14 mouse cellular contexts compared by ENCODE assay signal in genomic region chr2:30920216-30920615, GRCm38 (mm10). TPM values are rescaled to one million over a fixed set of nuclear protein-coding genes. Genes with fewer than 3 reads are reported as not detected.
DNase-seq lines count a peak whose midpoint lies in the region; ATAC-seq and TF ChIP-seq lines count a peak whose summit lies in the region.
"Had no signal": no experiment of that assay in that cellular context is flagged by ENCODE, and none has a peak within 500 bp of the region (broad histone marks: within the 10 kb centered on the region; RNA-seq: fewer than 3 reads in every experiment).

No protein-coding gene starts in this region.

- no peaks in the 10 kb centered on the region for H3K27me3 ChIP-seq in limb, embryonic 15.5 days
- H3K27me3 ChIP-seq in limb, embryonic 10.5 days (ENCODE audit: low read depth, poor library complexity, severe bottlenecking): no peaks in the 10 kb centered on the region
- H3K27me3 ChIP-seq in C2C12 (ENCODE audit: control insufficient read depth, insufficient read depth, insufficient read length): no peaks in the 10 kb centered on the region
- H3K27me3 ChIP-seq: hindbrain, embryonic 15.5 days had no signal

- no peaks in the 10 kb centered on the region for H3K79me3 ChIP-seq in C2C12 (ENCODE audit: low read depth)

- no peaks in the 10 kb centered on the region for H3K9me3 ChIP-seq in limb, embryonic 15.5 days
- no peaks in the 10 kb centered on the region for H3K9me3 ChIP-seq in limb, embryonic 10.5 days (replicated peaks)
- H3K9me3 ChIP-seq: G1E; hindbrain, embryonic 15.5 days had no signal

- no peak overlapping the region for H3ac ChIP-seq in C2C12 (ENCODE audit: control insufficient read depth, insufficient read length, low read depth)

- no peak overlapping the region for H3K4me3 ChIP-seq in limb, embryonic 15.5 days
- H3K4me3 ChIP-seq in limb, embryonic 10.5 days: no peak overlapping the region
- H3K4me3 ChIP-seq in C2C12 (ENCODE audit: insufficient read depth, poor library complexity, severe bottlenecking): no peak overlapping the region
- H3K4me3 ChIP-seq: hindbrain, embryonic 15.5 days had no signal

- H3K27ac ChIP-seq in limb, embryonic 15.5 days: 0 out of 2 replicates have a peak overlapping the region, but pooled peaks have one; percentile 27
- H3K27ac ChIP-seq in limb, embryonic 10.5 days: no peak overlapping the region
- H3K27ac ChIP-seq: hindbrain, embryonic 15.5 days; kidney, postnatal 0 days had no signal

- no peak overlapping the region for H3K9ac ChIP-seq in limb, embryonic 15.5 days
- H3K9ac ChIP-seq: hindbrain, embryonic 15.5 days had no signal

- no peak overlapping the region for H3K4me2 ChIP-seq in limb, embryonic 15.5 days
- H3K4me2 ChIP-seq: hindbrain, embryonic 15.5 days had no signal

- no peaks in the 10 kb centered on the region for H3K79me2 ChIP-seq in C2C12 (ENCODE audit: control insufficient read depth, insufficient read depth)

- TF ChIP-seq CTCF in C2C12 (IDR thresholded peaks at IDR 0.05; ENCODE audit: control insufficient read depth, insufficient read depth, insufficient read length): no peak

- ATAC-seq in limb, embryonic 15.5 days (ENCODE audit: insufficient number of reproducible peaks, low FRiP score, low TSS enrichment, low read depth): no peak; the same call in 1 of the 2 replicates
- no peak for ATAC-seq in erythroid progenitor cell, adult 5-6 weeks (replicated peaks; ENCODE audit: low FRiP score, poor library complexity, severe bottlenecking)

- 58% methylated on average over 7 of the region's 7 CpGs for WGBS in limb, embryonic 15.5 days
- 88% methylated on average over 7 of the region's 7 CpGs for WGBS in limb, embryonic 10.5 days

- DNase-seq in limb, embryonic 10.5 days (ENCODE audit: low spot score): no peak
- peak; percentile 81 for DNase-seq in NIH3T3 (ENCODE audit: low read depth)
- peak; percentile 24 to 29 for DNase-seq in left cerebral cortex, postnatal 36 days (ENCODE audit: low spot score in 2 of 2)
- no peak for DNase-seq in cerebellum, postnatal 14 days
- DNase-seq: cerebellum, postnatal 10 days; midbrain, embryonic 14.5 days; thymus, postnatal 25 days had no signal

- no peaks in the 10 kb centered on the region for H3K36me3 ChIP-seq in limb, embryonic 15.5 days
- H3K36me3 ChIP-seq in limb, embryonic 10.5 days: no peaks in the 10 kb centered on the region
- no peaks in the 10 kb centered on the region for H3K36me3 ChIP-seq in C2C12 (ENCODE audit: control insufficient read depth, insufficient read depth)
- H3K36me3 ChIP-seq: G1E; hindbrain, embryonic 15.5 days had no signal

- intact Hi-C loops in left cerebral cortex, postnatal 36 days (cut with DNase I): no loop called here

- peaks cover 22% of the 10 kb centered on the region for H3K4me1 ChIP-seq in limb, embryonic 15.5 days
- peaks cover 18% of the 10 kb centered on the region for H3K4me1 ChIP-seq in limb, embryonic 10.5 days

TF ChIP-seq in C2C12, 6 proteins besides CTCF, POLR2A, EP300 and RAD21:
- TF ChIP-seq FOSL1 (IDR thresholded peaks at IDR 0.05; ENCODE audit: insufficient read depth, low read length, poor library complexity, severe bottlenecking) (peak; percentile 86), USF1 (IDR thresholded peaks at IDR 0.05; ENCODE audit: low read depth) (peak; percentile 86), MAX (IDR thresholded peaks at IDR 0.05) (peak; percentile 89), MYOG (IDR thresholded peaks at IDR 0.05; ENCODE audit: control insufficient read depth, extremely low read depth, insufficient read length) (no peak), MYOD1 (IDR thresholded peaks at IDR 0.05; ENCODE audit: control insufficient read depth, insufficient read length, low read depth) (peak; percentile 7), CEBPB (IDR thresholded peaks at IDR 0.05; ENCODE audit: low read depth) (no peak)

RNA-seq across cellular contexts. Expression of gene Ptges, which starts 9.4 kb away (rescaled TPM):
- 27.6 and 35.3 TPM in 2 replicates for polyA plus RNA-seq in limb, embryonic 15.5 days (2015; fragmentation: Nextera tagmentation; extraction: Ambion mirVana)
- 10.1 and 11.8 TPM in 2 replicates for polyA plus RNA-seq in limb, embryonic 10.5 days (2016; fragmentation: Nextera tagmentation; extraction: Ambion mirVana)
- 0.70 TPM for polyA plus RNA-seq in C2C12 (2012; fragmentation: generic; extraction: Trizol)
- 1 to 10 TPM; 4.9 to 5.0 TPM for total RNA-seq in left cerebral cortex, postnatal 36 days (2021)
- not detected in 2 replicates for total RNA-seq in erythroid progenitor cell, adult 5-6 weeks (2015; ENCODE audit: low replicate concordance)
- total RNA-seq in erythroid progenitor cell, adult 5-6 weeks (2017; ENCODE audit: low replicate concordance): 0.77 and 12.5 TPM in 2 replicates
- total RNA-seq: neutrophil, adult 5-6 weeks had no signal
- polyA plus RNA-seq: G1E had no signal

RNA-seq across cellular contexts. Expression of gene Tor1b, which starts 32.5 kb away (rescaled TPM):
- polyA plus RNA-seq in limb, embryonic 15.5 days (2015; fragmentation: Nextera tagmentation; extraction: Ambion mirVana): 38.5 and 40.4 TPM in 2 replicates
- 26.7 and 27.6 TPM in 2 replicates for polyA plus RNA-seq in limb, embryonic 10.5 days (2016; fragmentation: Nextera tagmentation; extraction: Ambion mirVana)
- 30.5 TPM for polyA plus RNA-seq in C2C12 (2012; fragmentation: generic; extraction: Trizol)
- 10 to 100 TPM; 28.4 to 31.8 TPM for total RNA-seq in left cerebral cortex, postnatal 36 days (2021)
- 18.0 TPM in 2 replicates for total RNA-seq in erythroid progenitor cell, adult 5-6 weeks (2015; ENCODE audit: low replicate concordance)
- total RNA-seq in erythroid progenitor cell, adult 5-6 weeks (2017; ENCODE audit: low replicate concordance): 17.2 and 25.7 TPM in 2 replicates

RNA-seq across cellular contexts. Expression of gene Tor1a, which starts 47.5 kb away (rescaled TPM):
- polyA plus RNA-seq in limb, embryonic 15.5 days (2015; fragmentation: Nextera tagmentation; extraction: Ambion mirVana): 78.6 and 81.4 TPM in 2 replicates
- polyA plus RNA-seq in limb, embryonic 10.5 days (2016; fragmentation: Nextera tagmentation; extraction: Ambion mirVana): 76.7 and 77.7 TPM in 2 replicates
- polyA plus RNA-seq in C2C12 (2012; fragmentation: generic; extraction: Trizol): 59.2 TPM
- 10 to 100 TPM; 36.7 to 46.5 TPM for total RNA-seq in left cerebral cortex, postnatal 36 days (2021)
- 15.9 and 24.7 TPM in 2 replicates for total RNA-seq in erythroid progenitor cell, adult 5-6 weeks (2015; ENCODE audit: low replicate concordance)
- 42.1 and 45.1 TPM in 2 replicates for total RNA-seq in erythroid progenitor cell, adult 5-6 weeks (2017; ENCODE audit: low replicate concordance)

Comparison
In these comparisons a context has a peak if more than half of its experiments do, and no peak if none do; other contexts are left out.
1. DNase-seq: peak in NIH3T3 (single experiment) and left cerebral cortex, postnatal 36 days (2 of 2); none in limb, embryonic 10.5 days (single experiment) and cerebellum, postnatal 14 days (0 of 2).